Mouse (Mus musculus): ENCODE measurements around the gene Plod2. TPM values are rescaled to one million over a fixed set of nuclear protein-coding genes. Genes with fewer than 3 reads are reported as not detected.

Gene Plod2
- total RNA-seq (2017): 11.6 and 13.4 TPM in 2 replicates

DNA sequence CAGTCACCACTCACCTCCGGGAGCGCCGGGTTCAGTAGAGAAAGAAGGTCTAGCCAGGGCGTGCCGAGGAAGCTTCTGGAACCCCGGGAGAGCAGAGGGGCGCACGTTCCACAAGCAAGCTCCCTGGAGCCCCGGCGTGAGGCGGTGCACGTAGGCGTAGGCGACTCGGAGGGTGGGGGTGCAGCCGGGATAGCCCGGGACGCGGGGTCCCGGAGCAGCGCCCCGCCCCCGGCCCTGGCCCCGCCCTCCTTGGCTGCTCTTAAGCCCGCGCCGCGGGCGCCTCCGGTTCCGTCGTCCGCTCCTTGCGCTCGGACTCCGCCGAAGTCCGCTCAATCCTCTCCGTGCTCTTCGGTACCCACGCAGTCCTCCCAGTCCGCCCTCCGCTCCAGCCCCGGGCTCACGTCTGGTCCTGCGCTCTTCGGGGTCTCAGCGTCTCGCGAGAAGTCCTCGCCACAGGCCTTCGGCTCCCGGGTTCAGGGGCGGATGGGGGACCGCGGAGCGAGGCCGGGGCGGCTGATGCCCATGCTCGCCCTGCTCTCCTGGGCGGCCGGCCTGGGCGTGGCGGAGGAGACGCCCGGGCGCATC lies at the start of gene Plod2:
Gene Plod2, plus strand, starts transcription at position 247 of the 585 bp plus-strand sequence.
- peak; percentile 58 to 88 for ATAC-seq (replicated peaks in 1 of 2; ENCODE audit: insufficient read depth in 1 of 2, low FRiP score in 2 of 2, low TSS enrichment in 1 of 2, low read depth in 1 of 2, poor library complexity in 2 of 2, severe bottlenecking in 2 of 2)

DNA sequence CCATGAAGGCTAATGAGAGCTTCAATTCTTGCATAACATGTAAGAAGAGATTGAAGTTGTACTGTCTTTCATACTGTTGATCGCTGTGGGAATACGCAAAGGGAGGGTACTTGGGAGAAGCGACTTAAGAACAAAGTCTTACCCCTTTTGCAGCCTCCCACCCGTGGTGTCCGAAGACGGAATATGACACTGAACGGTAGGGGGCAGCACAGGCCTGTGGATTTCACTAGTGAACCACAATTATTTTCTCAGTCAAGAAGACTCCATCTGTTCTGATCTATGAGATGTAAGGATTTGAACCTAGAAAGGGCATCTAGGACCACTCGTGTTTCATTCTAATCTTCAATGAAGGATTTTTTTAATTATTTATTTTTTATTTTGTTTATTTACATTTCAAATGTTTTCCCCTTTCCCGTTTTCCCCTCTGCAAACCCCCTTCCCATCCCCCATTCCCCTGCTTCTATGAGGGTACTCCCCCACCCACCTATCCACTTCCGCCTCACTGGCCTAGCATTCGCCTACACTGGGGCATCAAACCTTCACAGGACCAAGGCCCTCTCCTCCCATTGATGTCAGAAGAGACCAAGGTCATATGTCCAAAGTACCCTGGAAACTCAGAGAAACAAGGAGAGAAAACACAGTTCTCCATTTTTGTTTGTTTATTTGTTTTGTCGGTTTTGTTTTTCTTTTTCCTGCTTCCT lies 42.2 kb upstream of the Plod2 start:
- ATAC-seq (replicated peaks in 1 of 2; ENCODE audit: insufficient read depth in 1 of 2, low FRiP score in 2 of 2, low TSS enrichment in 1 of 2, low read depth in 1 of 2, poor library complexity in 2 of 2, severe bottlenecking in 2 of 2): peak; percentile 87 to 88

DNA sequence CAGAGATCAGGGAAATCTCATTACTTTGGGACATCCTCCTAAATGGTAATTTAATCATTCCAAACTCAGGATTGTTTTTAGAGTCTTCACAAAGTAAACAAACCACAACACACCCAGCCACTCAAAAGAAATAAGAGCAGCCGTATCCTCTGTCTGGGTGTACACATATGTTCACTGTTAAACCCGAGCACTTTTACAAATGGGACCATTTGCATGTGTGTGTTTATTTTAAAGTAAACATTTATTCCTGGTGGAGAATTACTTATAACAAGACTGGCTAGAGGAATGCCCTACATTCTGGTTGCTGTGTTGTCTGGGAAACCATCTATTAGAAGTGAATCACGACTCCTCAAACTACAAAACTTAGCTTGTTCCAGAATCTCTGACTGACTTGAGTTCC lies 37.8 kb upstream of the Plod2 start:
- no peak for ATAC-seq (replicated peaks in 1 of 2; ENCODE audit: insufficient read depth in 1 of 2, low FRiP score in 2 of 2, low TSS enrichment in 1 of 2, low read depth in 1 of 2, poor library complexity in 2 of 2, severe bottlenecking in 2 of 2)

DNA sequence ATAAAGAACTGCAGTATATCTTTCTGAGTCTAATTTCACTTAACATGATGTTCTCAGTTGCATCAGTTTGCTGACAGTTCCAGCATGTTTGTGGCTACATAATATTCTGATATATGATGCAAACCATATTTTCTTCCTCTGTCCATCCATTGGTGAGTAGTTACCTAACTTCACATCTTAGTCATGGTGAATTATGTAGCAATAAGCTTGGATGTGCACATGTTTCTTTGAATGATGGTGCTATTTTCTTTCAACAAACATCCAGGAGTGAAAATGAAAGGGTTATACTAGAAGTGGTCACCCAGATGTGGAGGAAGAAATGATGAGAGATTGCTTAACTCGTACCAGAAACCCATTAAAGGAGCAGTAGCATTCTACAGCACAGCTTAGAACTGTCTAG lies 37.1 kb upstream of the Plod2 start:
- no peak for ATAC-seq (replicated peaks in 1 of 2; ENCODE audit: insufficient read depth in 1 of 2, low FRiP score in 2 of 2, low TSS enrichment in 1 of 2, low read depth in 1 of 2, poor library complexity in 2 of 2, severe bottlenecking in 2 of 2)

DNA sequence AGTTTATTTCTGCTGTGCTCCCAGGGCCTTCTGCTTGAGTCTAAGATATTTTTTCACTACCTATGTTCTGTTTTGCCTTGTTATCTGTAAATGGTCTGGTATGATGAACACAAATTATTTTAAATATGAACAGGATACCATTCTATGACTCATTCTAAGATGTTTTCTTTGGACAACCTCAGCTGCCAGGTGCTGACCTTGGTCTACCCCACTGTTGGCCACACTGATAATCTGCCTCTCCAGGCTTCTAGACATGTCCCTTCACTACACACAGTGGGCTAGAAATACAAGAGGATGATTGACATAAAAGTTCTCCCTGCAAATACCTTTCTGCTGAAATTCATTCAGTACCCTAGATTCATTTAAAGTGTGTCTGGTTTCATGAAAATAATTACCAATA lies 30.3 kb upstream of the Plod2 start:
- no peak for ATAC-seq (replicated peaks in 1 of 2; ENCODE audit: insufficient read depth in 1 of 2, low FRiP score in 2 of 2, low TSS enrichment in 1 of 2, low read depth in 1 of 2, poor library complexity in 2 of 2, severe bottlenecking in 2 of 2)

DNA sequence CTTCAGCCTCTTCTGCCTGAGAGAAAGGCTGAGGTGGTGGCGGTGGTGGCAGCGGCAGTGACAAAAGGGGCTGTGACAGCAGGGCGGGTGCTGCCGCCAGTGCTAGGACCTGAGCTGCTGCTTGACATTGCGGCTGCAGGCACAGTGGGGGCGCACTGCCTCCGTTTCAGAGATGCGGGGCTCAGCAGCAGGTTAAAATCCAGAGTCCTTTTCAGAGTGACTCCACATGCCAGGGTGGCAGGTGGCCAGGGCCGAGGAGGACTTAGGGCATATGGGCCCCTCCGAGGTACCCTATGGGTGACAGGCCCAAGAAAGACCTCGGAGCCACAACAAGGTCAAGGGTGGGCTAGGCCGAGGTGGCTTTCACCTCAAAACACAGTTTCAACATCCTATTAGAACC lies 25.0 kb upstream of the Plod2 start:
- ATAC-seq (replicated peaks in 1 of 2; ENCODE audit: insufficient read depth in 1 of 2, low FRiP score in 2 of 2, low TSS enrichment in 1 of 2, low read depth in 1 of 2, poor library complexity in 2 of 2, severe bottlenecking in 2 of 2): no peak

DNA sequence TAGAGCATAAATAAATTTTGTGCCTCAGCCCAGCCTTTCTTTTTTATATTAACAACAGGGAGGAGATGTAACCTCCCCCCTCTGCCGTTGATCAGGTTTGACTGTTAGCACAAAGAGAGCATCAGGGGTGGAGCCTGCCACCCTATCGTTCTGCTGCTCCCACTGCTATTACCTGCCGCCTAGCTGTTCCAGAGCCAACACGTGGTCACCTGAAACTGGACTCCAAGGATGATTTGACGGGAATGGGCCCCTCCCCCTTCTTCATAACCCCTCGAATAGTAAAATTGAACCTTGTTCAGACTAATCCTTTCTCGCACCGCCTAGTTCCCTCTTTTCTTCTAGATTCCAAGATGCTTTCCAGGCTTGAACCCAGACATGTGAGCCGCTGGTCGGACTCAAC lies 21.3 kb upstream of the Plod2 start:
- no peak for ATAC-seq (replicated peaks in 1 of 2; ENCODE audit: insufficient read depth in 1 of 2, low FRiP score in 2 of 2, low TSS enrichment in 1 of 2, low read depth in 1 of 2, poor library complexity in 2 of 2, severe bottlenecking in 2 of 2)

DNA sequence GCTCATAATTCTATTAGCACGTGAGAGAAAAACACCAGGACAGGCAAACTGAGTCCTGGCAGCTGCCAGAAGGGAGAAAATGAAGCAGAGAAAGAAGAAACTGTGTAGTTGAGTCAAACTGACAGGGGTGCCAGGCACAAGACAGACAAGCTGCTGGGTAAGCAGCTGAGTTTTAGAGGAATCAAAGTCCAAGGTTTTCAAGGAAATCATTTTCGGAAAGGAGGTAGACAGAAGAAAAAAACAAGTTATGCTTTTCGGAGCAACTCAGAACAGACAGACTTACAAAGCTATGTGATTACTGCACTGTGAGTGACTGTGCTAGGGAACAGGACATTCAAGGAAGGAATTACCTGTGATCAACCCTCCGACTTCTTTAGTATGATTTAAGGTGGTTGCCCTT lies 17.5 kb upstream of the Plod2 start:
- ATAC-seq (replicated peaks in 1 of 2; ENCODE audit: insufficient read depth in 1 of 2, low FRiP score in 2 of 2, low TSS enrichment in 1 of 2, low read depth in 1 of 2, poor library complexity in 2 of 2, severe bottlenecking in 2 of 2): no peak

DNA sequence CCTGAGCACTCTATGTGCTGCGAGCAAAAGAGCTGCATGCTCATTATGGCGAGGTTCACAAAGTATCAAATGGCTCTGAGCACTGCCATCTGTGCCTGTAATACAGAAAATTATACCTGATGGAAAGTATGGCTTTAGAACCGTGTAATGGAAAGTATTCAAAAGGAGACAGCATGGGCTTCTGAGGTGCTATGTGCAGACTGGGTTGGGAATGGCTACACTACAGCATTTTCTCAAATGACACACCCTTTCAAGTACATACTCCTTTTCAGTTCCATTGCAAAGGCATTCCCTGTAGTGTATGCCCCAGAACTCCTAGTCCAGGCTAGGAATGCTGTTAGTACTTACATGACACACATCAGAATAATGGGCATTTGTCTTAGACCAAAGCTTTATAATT lies 12.0 kb upstream of the Plod2 start:
- ATAC-seq (replicated peaks in 1 of 2; ENCODE audit: insufficient read depth in 1 of 2, low FRiP score in 2 of 2, low TSS enrichment in 1 of 2, low read depth in 1 of 2, poor library complexity in 2 of 2, severe bottlenecking in 2 of 2): no peak

DNA sequence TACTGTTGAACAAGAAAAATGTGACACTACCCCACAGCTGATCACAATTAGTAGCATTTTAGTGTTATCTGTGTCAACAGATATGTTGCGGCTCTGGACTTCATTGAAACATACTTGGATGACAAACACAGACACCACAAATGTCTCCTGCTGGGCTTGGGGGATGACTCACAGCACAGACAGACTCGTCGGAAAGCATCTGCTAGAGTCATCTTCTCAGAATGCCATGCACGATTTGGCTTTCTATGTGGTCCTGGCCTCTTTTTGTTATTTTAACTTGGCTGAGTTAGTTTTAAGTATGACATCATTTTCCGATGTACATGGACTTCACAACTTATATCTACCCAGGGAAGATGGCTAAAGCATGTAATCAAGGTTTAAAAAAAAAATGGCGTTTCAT lies 4.3 kb upstream of the Plod2 start:
- no peak for ATAC-seq (replicated peaks in 1 of 2; ENCODE audit: insufficient read depth in 1 of 2, low FRiP score in 2 of 2, low TSS enrichment in 1 of 2, low read depth in 1 of 2, poor library complexity in 2 of 2, severe bottlenecking in 2 of 2)

DNA sequence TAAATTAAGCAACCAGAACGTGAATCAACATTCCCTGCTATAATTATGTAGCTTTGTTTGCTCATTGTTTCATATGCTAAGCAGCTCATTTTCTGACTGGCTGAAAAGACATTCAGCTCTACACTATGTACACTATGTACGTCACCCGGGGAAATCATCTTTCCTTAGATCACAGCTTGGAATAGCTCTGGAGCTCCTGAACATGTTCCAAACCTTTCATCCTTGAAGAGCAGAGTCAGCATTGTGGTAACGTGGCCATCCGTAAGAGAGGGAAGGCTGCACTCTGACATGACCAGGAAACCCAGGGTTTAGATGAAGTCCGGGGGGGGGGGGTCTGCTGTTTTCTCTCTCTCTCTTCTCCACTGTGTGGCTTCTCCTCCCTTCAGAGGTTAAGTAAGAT lies 3.8 kb upstream of the Plod2 start:
- ATAC-seq (replicated peaks in 1 of 2; ENCODE audit: insufficient read depth in 1 of 2, low FRiP score in 2 of 2, low TSS enrichment in 1 of 2, low read depth in 1 of 2, poor library complexity in 2 of 2, severe bottlenecking in 2 of 2): no peak

DNA sequence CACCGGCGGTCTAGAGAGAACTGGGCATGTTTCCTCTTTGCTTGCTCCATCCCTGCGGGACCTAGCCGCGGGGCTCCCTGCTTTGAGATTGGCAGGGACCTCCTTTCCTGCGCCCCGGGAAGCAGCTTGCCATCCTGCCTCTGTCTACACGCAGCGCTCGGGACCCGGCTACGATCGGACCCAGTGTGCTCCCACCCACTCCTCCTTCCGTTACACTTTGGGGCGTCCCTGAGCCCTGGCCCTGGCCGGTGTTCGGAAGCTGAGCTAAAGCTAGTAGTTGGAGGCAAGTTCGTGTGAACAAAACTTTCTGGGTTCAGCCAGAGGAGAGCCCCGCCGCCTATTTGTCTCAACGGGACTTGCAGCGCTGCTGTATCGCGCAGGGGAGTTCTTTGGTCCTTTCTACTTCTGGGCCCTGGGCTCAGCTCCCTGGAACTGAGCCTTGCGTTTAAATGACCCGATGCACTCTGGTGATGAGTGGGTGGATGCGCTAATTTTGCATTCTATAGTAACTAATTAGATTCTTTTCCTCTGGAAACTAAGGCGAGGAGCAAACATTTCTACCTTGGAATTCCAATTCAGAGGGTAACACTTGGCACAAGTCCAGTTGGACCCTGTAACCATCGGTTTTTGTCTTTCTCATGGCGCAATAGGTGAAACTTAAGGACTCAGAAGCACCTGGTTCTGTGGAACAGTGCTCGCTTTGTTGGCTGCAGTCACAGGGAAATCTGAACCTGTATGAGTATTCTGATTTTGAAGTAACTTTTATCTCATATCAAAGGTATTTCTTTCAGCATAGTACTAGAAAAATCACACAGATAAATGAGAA lies 781 bp downstream of the Plod2 start:
- peak; percentile 50 to 58 for ATAC-seq (replicated peaks in 1 of 2; ENCODE audit: insufficient read depth in 1 of 2, low FRiP score in 2 of 2, low TSS enrichment in 1 of 2, low read depth in 1 of 2, poor library complexity in 2 of 2, severe bottlenecking in 2 of 2)

DNA sequence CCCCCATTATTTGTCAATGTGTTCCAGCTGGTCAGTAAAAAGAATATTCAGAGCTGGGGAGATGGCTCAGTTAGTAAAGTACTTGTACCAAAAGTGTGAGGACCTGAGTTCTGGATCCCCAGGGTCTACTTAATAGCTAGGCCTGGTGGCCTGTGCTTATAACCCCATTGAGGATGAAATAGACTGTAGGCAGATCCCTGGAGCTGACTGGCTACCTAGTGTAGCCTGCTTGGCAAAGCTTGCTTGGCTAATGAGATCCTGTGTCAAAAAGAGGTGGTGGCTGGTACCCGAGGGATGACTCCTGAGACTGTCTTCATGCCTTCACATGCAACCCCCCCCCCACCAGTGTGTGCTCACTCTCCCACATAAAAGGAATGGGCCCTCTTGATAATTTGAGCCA lies 2.1 kb downstream of the Plod2 start:
- ATAC-seq (replicated peaks in 1 of 2; ENCODE audit: insufficient read depth in 1 of 2, low FRiP score in 2 of 2, low TSS enrichment in 1 of 2, low read depth in 1 of 2, poor library complexity in 2 of 2, severe bottlenecking in 2 of 2): no peak

DNA sequence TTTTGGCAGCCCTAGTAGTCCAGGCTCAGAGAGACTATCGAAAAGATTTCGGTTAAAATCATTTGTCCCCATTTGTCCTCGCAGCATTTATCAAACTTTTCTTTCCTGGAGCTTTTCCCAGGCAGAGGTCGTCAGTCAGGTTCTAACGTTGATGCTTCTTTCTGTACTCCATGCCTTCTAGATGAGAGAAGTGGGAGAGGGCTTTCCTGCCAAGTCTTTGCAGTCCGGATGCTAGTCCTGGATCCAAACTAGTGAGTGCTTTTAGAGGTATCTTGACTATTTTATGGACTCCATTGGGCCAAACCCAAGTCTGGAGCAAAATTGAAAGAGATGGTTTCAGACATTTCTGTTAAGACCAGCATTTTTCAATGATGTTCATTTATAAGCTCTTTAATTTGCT lies 3.0 kb downstream of the Plod2 start:
- no peak for ATAC-seq (replicated peaks in 1 of 2; ENCODE audit: insufficient read depth in 1 of 2, low FRiP score in 2 of 2, low TSS enrichment in 1 of 2, low read depth in 1 of 2, poor library complexity in 2 of 2, severe bottlenecking in 2 of 2)

DNA sequence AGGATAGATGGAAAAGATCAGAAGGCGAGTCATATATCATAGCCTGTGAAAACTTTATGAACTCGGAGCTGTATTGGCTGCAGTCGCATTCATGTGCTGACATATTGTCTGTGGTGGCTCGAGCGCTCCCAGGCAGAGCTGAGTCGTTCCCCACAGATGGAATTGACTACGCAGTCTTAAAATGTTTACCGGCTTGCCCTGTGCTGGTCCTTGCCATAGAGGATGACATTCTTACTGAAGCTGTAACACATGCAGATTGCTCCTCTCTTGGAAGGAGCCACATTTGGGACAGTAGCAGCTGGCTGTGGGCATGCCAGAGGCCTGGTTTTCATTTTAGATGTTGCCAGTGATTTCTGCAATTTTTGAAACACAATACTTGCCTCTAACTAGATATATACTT lies 4.4 kb downstream of the Plod2 start:
- no peak for ATAC-seq (replicated peaks in 1 of 2; ENCODE audit: insufficient read depth in 1 of 2, low FRiP score in 2 of 2, low TSS enrichment in 1 of 2, low read depth in 1 of 2, poor library complexity in 2 of 2, severe bottlenecking in 2 of 2)

DNA sequence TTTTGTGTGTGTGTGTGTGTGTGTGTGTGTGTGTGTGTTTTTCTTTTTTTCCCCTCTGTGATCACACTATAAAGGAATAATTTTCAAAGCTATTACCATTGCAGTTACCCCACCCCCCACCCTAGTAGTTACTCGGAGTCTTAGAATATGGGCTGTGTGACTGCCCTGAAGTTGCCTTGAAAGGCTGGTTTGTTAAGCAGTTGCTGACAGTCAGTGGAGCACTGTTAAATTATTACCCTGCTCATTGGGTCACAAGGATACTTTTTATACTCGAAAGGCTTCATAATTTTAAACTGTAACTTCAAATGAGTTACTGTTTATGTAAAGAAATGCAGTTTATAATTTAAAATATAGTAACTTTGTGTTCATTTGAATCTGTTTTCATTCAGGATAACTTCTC lies 5.1 kb downstream of the Plod2 start:
- ATAC-seq (replicated peaks in 1 of 2; ENCODE audit: insufficient read depth in 1 of 2, low FRiP score in 2 of 2, low TSS enrichment in 1 of 2, low read depth in 1 of 2, poor library complexity in 2 of 2, severe bottlenecking in 2 of 2): no peak

DNA sequence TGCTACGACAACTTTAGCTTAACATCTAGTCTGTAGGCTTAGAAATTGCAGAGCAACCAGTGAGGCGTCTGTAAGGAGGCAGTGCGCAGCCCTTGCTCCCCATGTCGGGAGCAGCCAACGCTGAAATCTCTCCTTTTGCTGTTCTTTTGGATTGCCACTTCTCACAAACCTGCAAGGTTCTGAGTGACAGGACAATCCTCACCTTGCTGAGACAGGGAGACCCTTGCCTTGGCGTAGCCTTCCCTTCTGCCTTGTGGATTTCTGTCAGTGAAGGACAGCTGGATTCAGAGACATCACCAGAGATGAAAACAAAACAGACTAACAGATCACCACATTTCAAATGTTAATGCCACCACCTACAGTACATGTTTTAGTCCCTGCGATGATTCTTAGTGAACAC lies 5.8 kb downstream of the Plod2 start:
- ATAC-seq (replicated peaks in 1 of 2; ENCODE audit: insufficient read depth in 1 of 2, low FRiP score in 2 of 2, low TSS enrichment in 1 of 2, low read depth in 1 of 2, poor library complexity in 2 of 2, severe bottlenecking in 2 of 2): no peak

DNA sequence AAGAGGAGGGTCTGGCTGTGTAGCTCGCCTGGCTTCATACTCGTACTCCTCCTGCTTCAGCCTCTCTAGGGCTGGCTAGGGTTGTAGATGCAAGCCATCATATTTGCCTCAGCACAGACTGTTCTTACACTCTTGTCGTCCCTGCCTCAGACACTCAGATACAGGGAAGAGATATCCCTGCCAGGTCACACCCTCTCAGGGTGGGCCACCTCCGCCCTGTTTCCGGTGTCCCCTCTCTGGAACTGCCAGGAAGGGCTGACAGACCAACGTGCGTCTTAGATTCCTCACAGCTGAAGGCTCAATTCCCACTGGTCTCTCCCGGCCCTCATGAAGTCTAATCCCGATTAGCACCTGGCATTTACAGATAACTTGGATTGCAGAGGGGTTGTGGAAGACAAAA lies 6.6 kb downstream of the Plod2 start:
- ATAC-seq (replicated peaks in 1 of 2; ENCODE audit: insufficient read depth in 1 of 2, low FRiP score in 2 of 2, low TSS enrichment in 1 of 2, low read depth in 1 of 2, poor library complexity in 2 of 2, severe bottlenecking in 2 of 2): no peak
